Mouse (Mus musculus) induced T-regulatory cell, adult 2 months (primary cell): ENCODE measurements around the gene Prdm1.

Source experiments
- DNase-seq: peaks from one replicate; pipeline ENCODE4 v3.0.0-alpha.2; 2012; ENCODE audit warnings: low read depth

Prdm1 gene

DNA sequence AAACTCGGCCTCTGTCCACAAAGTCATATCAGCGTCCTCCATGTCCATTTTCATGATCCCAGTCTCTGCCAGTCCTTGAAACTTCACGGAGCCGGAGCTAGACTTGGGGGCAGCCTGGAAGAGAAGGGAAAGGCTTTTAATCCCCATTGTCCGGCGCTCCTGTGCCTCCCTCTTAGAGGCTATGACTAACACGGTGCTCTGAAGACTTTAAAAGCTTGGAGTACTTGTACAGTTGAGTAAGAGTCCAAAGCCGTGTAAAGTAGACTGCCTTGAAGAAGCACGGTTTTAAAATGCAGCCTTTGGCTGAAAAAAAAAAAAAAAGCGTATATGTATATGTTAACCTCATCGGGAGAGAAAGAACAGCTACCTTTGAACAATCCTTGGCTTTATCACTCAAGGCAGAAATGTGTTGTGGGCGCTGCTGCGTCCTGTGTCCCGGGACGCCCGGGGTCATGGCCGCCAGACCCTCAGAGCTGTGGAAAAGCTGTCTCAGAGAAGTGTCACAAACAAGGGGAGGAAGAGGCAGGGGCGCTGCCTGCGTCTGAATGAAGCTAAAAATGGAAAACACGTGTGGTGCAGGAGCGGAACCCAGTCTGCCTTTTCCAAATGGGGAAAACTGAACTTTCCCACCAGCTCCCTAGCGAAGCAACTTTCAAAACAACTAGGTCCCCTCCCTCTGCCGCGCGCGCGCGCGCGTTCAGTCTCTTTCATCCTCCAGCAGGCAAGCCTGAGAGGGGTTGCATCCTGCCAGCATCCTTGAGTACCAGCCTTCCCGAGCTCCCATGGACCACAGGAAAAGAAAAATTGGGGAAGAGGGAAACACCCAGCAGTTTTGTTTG lies 71.3 kb downstream of the Prdm1 start:
- peak; percentile 65 for DNase-seq

DNA sequence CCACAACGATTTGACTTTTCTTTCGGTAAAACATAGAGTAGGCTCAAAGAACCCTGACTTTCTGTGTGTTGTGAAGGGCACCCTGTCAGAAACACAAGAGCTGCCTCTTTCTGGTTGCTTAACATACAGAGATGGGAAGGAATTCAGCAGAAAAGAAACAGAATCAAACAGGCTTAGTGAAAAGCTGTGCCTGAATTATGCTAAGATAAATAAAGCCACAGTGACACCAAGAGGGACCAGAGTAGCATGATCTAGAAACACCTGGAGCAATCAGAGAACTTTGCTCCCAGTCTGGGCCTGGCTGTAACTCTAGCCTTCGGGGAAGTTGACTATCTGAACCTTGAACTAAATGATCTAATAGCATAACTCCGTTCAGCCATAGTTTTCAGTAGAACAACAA lies 73.5 kb downstream of the Prdm1 start:
- peak; percentile 76 for DNase-seq

DNA sequence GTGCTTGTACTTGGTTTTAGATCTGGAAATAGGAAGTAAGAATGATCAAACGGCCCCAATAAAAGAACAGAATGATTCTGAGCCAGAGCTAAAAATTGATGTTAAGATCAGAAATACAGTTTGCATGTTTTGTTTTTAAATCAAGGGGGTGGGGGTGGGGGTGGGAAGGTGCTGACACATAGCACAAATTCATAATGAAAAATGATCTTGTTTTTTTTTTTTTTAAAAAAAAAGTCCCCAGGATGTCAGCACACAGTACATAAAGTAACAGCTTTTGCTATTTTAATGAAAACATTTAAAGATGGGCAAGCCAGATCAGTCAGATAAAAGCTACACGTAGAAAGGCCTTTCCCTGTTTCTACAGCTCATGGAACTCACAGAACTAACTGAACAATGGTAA lies 74.2 kb downstream of the Prdm1 start:
- peak; percentile 69 for DNase-seq

DNA sequence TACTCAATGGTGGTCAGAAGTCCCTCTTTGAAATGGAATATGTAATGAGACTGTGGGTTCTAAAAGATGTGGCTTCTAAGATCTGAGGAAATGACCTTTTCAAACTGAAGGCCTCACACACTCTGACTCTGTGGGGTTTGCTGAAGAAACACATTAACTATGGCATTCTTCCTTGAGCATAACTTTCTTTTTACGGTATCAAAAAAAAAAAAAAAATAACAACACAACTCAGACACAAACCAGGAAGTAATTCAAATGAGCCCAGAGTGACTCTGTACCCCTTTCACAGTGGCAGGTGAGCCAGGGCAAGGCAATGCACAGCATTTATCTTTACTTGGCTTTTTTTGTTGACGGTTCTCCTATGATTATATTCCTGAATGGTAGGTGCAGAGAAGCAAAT lies 77.5 kb downstream of the Prdm1 start:
- DNase-seq, result peak; percentile 70

DNA sequence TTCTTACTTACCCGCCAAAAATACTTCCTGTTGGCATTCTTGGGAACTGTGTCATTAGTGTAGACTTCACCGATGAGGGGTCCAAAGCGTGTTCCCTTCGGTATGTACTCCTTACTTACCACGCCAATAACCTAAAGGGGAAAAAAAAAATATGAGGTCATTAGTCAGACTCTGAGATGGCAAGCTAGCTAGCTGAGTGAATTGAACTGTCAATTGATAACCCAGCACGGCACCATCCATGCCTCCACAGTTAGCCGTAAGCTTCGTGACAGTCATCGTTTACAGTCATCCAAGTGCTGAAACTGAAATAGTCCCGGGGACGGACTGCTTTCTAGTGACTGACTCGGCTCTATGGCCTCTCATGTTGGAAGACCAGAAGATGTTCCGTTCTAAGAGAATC lies 78.2 kb downstream of the Prdm1 start:
- DNase-seq, result peak; percentile 70

DNA sequence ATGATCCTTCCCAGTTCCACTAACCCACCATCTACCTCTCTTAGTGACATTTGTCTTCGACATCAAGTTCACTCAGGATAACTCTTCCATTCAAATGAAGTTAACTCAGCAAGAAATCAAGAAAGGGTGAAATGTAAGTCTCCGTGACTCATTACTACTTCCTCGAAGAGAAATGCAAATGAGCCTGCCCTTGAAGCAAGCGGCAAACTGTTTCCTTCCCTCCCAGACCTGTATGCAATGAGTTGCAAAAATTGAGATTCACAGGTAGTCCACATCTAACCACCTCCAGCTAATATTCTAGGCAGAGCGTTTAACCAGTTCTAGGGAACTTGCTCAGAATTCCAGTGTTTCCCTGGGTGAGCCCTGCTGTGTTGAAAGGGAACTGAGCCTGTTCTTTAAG lies 78.6 kb downstream of the Prdm1 start:
- peak; percentile 86 for DNase-seq

DNA sequence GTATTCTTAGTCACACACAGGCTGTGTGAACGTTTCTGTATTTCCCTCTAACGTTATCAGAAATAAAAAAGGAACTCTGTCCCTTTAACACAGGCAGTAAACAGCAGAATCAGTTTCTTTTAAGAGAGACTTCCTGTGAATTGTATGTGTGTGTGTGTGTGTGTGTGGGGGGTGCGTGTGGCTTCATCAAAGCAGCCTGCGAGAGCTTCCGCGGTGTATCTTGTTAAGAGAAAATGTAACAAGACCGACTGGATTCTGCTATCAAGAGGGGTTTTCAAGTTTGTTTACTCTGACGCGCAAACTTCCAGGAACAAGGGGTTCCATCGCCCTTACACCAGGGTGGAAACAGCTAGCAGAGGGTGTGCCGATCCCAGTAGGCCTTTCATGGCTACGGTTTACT lies 80.1 kb downstream of the Prdm1 start:
- peak; percentile 91 for DNase-seq

DNA sequence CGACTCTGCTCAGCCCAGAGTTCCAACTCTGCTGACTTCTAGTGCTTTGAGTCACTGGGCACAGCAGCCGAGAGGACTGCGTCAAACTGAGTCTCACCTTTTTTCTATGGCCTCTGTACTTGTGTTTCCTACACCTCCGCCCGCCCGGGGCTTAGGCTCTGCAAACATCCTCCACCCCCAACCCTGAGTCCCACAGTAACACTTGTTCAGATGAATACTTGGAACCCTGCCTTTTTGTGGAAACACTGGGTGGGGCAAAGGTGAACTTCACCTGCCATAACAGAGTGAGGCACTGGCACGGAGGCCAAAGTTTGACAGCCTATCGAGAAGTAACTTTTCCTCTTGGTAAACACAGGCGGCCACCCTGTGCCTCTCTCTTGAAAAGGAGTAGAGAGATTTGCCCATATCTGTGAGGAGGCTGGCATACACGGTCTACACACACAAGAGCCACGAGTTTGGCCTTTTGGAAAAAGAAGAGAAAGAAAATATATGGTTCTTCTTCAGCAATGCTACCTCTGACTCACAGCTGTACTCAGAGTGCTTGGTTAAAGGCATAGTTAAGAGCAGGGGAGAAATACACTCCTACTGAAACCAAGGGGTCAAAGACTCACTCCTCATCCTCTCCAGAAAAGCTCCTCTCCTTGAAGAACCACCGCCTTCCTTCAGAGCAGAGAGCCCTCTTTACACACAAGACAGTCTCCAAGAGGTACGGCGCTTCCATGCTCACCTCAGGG lies 80.7 kb downstream of the Prdm1 start:
- DNase-seq, result peak; percentile 86

DNA sequence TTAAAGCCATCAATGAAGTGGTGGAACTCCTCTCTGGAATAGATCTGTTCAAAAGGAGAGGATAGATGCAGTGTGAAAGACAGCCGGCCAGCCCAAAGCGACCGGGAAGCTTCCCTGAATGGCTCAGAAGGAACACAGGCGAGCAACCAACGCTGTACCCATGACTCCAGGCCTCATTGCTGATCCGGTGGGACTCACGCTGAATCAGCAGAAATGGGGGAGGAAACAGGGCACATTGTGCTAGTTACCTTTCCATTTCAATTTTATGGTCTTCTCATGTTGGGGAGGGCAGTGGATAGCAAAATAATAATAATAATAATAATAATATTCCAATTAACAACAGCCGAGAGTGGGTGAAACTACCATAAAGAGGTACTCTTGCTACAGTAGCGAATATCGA lies 81.3 kb downstream of the Prdm1 start:
- DNase-seq, result no peak

DNA sequence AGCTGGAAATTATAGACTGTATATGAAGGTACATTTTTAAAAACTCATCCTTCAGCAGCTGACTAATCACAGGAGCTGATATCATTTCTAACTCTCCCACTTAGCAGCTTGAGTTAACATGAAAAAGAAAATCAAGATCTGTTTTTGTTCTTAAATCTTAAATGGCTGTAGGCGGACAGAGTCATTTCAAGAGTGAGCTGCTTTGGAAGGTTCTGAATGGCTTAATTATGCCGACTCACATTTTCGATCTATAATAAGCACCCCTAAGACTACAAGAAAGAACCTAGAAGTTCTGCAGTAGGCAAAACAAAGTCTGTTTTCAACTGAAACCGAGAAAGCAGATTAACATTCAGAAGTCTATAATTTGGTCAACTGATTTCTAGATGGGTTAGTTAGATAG lies 83.9 kb downstream of the Prdm1 start:
- peak; percentile 79 for DNase-seq

DNA sequence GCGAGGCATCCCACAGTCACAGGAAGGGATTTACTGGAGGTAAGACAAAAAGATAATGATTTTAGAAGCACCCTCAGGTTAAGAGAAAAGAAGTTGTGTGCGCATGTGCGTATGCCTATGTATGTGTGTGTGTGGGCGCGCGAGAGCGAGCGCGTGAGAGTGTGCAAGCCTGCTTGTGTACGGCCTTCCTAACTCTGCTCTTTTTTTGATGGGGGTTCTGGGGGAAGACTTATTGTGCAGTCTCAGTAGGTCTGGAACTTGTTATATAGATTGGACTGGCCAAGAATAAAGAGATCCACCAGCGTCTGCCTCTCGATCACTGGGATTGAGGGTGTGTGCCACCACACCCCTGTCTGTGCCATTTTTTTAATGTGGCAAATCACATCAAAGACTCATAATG lies 84.6 kb downstream of the Prdm1 start:
- DNase-seq, result peak; percentile 76

DNA sequence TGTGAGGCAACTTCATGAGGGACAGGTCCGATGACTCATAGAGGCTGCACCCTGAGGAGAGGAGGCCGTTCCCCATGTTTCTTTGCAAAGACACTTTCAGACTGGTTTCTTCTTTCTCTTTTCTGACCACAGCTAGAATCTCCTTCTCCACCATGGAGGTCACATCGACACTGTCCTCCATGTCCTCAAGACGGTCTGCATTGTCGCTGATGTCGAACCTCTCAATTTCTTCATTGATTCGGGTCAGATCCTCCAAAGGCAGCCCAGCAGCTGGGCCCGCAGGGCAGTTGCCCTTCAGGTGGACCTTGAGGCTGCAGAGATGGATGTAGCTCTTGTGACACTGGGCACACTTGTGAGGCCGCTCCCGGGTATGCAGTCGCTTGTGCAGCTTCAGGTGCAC lies 88.6 kb downstream of the Prdm1 start:
- DNase-seq, result no peak

DNA sequence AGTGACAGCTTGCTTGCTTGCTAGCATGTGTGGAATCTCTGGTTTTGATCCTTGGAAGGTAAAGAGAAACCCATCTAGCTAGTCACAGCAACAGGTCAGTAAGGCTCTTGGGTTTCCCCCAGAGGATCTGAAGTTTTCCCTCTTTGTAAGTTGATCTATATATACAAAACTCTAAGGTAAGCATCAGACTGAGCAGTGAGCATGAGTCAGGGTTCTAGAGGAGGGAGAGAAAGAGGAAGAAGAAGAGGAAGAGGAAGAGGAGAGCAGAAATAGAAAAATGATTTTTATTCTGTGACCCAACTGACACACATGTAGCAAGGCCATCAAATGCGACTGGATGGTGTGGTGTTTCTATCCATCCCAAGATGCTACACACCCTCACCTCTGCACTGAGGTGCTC lies 90.7 kb downstream of the Prdm1 start:
- no peak for DNase-seq

DNA sequence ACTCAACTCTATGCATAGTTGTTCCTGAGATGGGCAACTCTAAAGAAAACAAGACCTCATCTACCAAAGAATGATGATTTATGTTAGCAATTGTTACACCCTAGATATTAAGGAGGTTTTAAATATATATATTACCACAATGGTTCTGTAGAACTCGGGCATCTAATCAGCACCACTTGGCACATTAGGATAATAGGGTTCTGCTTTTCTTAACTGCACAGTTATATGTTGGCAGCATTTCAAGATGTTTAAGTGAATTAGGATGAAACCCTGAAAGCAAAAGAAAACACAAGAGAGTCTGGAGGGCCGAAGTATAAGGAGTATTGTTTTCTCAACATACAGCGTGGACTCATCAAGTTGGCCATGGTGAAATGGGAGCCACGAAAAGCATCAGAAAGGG lies 92.3 kb downstream of the Prdm1 start:
- no peak for DNase-seq

DNA sequence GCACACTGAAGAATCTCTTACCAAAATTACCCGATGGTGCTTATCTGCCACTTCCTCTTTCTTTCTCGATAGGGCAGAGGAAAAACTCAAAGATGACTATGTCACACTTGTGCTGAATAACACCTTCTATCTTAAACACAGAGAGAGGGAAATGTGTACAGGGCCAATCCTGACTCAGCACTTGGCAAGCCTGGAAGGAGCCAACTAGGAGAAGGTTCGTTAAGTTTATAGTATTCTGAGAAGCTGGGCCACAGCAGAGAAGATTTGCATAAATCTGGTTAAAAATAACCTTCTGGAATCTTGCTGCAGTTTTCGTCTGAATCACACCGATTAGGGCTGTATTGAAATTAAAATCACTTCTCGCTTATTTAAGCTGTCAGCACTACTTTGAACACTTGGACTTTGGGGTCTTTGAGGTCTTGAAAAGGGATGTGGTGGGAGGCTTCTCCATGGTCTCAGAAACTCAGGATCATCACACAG lies 93.6 kb downstream of the Prdm1 start:
- DNase-seq, result peak; percentile 71

DNA sequence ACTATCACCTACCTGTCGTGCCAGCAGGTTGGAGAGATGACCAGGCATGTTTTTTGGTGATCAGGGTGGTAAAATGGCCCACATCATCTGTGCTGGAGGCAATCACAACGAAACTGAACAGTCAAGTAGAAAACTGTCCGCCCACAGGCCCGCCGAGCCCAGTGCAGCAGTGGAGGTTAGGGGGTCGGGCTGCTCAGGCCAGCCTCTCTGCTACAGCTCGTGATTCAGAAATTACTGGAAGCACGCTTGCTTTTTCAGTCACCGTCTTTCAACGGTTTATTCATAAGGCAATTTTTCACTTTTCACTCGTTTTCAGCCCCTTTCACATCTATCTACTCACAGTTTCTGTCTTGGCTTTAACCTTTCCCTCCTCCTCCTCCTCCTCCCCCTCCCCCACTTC lies 96.1 kb downstream of the Prdm1 start:
- DNase-seq, result no peak

DNA sequence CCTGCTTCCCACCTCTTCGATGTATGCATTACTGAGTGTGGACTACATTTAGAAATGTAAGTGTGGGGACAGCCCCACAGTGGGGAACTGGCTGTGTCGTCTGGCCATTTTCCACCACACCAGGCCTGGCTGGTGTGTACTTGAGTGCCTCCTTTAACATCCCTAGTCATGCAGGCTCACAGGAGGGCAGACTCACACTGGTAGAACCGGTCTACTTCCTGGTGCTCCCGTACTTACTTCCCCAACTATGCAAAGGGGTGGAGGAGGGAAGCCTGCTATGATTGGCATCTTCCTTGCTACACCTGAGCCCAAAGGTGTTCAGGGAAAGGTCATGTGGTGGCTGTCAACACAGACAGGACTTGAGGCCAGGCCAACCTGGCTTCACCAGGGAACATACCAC lies 96.6 kb downstream of the Prdm1 start:
- DNase-seq, result peak; percentile 54

DNA sequence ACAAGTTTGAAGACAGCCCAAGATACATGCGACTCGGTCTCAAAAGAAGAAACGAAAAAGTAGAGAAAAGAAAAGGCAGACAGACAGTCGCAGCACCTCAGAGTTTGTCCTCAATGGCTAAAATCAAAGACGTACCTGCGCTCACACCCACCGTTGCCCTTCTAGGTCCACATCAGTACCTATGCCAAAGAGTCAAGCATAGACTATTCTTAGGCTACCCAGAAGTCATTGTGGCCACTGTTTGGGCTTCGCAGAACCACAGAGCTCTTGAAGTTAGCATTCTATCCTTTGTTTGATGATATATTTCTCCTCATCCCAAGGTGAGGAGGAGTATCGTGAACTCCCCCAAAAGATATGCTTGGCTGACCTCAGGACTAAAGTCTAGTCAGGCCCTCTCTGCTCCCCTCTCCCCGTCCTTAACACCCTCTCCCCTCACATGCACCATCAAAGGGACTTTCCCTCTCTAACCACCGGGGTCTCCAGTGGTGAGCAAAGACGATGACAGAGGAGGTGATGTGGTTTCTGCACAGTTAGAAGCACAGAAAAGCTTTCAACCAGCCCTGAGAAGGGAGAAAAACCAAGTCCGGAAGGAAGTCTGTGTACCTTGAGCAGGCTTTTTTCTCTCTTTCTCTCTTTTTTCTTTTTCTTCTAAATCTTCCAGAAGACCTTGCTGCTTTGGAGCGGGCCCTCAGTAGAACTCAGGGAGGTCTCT lies 99.0 kb downstream of the Prdm1 start:
- DNase-seq, result peak; percentile 85

DNA sequence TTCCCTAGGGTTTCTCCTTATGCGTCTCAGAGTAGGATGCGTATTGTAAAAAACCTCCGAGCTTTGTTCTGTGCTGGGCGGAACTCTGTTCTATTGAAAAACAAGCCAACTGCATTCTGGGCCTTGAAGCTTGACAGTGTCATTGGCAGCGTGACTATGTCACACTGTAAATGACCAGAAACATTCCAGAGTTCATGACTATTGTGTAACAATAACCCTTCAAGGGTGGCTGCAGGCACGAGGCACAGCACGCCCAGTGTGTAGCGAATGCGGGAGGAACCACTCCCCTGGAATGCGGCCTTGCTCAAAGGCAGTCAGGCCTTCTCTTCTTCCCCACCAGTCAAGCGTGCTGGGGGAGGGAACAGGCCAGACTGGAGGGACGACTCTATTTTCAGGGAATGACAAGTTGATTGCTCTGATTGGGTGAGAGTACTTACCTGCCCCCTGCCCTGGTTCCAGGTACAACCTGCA lies 100.4 kb downstream of the Prdm1 start:
- DNase-seq, result peak; percentile 37

DNA sequence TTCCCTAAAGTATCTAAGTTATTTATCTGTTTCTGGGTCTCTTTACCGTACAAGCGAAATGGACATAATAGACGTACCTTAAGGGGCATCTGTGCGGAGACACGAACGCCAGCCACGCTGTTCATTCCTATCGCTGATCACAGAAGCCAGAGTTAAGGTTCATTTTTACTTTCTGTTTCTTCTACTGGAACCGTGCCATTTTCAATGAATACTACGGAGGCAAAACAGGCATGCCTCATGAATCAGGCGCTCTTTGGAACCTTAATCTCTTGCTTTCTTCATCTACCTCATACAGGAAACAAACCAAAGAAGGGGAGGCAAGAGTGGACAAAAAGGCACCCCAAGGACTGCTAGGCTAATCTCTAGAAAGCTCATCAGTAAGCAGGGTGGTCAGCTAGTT lies 100.9 kb downstream of the Prdm1 start:
- DNase-seq, result peak; percentile 75

DNA sequence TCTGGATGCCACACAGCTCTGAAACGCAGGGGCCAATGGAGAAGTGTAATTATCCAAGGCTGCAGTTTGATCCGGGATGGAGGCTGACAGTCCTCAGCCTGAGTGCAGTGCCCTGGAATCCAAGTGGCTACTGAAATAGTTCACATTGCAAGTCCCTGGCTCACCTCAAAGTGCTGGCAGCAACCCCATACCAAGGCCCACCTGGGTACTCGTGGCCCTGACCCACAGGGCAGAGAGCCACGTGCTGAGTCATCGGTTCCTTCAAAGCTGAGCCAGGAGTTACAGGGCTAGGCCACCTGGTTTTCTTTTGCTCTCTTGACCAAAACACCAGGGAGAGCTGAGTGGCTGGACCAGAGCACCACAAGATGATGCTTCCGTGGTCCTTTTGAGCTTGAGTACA lies 103.3 kb downstream of the Prdm1 start:
- no peak for DNase-seq

DNA sequence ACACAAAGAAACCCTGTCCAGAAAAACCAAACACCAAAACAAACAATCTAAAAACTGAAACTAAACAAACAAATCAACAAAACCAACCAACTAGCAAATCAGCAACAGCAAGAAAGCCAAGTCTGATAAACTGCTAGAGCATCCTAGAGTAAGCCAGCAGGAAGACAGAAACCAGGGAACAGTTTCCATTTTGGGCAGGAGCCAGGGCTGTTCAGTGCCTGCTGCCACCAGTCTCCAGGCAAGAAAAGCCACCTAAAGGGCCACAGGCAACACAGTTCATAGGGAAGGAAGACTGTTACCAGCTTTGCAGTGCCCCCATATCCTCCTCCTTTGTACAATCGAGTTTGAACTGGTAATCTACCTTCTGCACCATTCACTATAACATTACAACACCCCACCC lies 106.4 kb downstream of the Prdm1 start:
- peak; percentile 36 for DNase-seq

DNA sequence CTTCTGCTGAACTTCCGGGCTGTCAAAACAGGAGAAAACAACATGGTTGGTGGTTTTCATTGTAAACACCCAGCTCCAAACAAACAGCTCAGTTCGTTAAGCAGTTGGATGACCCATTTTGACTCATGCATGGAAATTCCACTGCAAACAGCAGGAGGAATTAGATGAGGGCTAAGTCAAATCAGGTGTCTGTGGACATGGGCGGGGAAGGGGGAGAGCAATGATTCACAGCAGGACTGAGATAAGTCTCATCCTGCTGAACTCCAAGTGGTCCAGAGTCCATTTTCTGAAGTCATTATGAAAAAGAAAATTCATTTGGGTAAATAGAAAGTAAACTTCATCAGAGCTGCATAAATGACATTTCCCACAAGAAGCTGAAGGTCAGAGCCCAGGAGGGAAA lies 108.1 kb downstream of the Prdm1 start:
- DNase-seq, result peak; percentile 76
